Mouse (Mus musculus) heart, adult 2 months (tissue): ENCODE measurements around the gene Cpeb3.

Experiments
- CTCF ChIP-seq: fragments of 200-600 bp; IDR thresholded peaks from 2 replicates; pipeline ENCODE4 v1.8.1; 2022; ENCODE audit warnings: antibody characterized with exemption, mild to moderate bottlenecking, moderate library complexity
- EP300 ChIP-seq: fragments of 200-500 bp; IDR thresholded peaks from 2 replicates; pipeline ENCODE4 v1.6.1; 2011; ENCODE audit warnings: low read depth, low read length, control low read depth; ENCODE audit not compliant: insufficient read depth
- POLR2A ChIP-seq: fragments of 200-500 bp; IDR thresholded peaks from 2 replicates; pipeline ENCODE4 v1.6.1; 2011; ENCODE audit warnings: mild to moderate bottlenecking, low read depth, low read length, control low read depth; ENCODE audit not compliant: insufficient read depth

- no peak for TF ChIP-seq CTCF
- no peak for TF ChIP-seq EP300
- no peak for TF ChIP-seq POLR2A
Observed at GRCm38 (mm10) chr19:37076646-37077045, 131.8 kb downstream of the Cpeb3 start.
